Mouse (Mus musculus) lung, adult 2 months (tissue): Measurements from ENCODE around the gene Tmem198.

Source experiments
- CTCF ChIP-seq: fragments of 200-500 bp; IDR thresholded peaks from 2 replicates; pipeline ENCODE4 v1.5.1; 2011; ENCODE audit warnings: mild to moderate bottlenecking, low read length, control low read depth; ENCODE audit not compliant: insufficient read depth
- POLR2A ChIP-seq: fragments of 200-500 bp; IDR thresholded peaks from 2 replicates; pipeline ENCODE4 v1.6.1; 2011; ENCODE audit warnings: low read depth, mild to moderate bottlenecking, control low read depth, low read length, borderline replicate concordance; ENCODE audit errors: extremely low read depth

DNA sequence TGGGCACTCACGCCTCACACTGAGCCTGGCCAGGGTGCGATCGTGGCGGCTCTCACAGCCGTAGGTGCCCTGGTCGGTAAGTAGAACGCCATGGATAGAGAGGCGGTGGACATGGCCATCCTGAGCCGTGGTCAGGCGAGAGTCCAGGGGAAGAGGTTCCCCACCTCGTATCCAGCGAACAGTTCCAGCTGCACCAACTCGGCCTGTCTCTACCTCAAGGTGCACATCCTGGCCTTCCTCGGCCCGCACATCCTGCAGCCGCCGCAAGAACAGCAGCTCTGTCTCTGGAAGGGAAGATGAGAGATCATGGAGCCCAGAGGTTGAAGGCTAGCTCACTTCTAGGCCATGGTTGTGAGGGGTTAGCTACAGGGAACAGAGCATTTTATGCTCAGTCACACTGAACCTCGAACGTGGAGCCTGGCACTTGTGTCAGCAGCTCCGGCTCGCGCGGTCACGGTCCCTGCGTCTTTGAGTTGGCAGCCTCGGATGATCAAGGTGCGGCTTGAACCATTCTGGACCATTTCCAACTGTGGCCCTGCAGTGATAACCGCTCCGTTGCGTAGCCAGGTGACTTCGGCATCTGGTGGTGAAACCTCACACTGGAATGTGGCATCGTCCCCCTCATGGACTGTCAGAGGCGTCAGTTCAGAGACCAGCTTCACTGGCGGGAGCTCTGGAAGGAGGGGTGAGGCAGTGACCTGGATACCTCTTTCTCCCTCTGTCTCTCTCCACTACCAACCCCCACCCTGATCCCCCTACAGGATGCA, 11.6 kb downstream of the Tmem198 start:
- TF ChIP-seq CTCF (no peak), POLR2A (no peak)
